Mouse (Mus musculus): ENCODE results near the gene Ralgapa2.
"Not testable (repeated sequence)": the region's sequence is repeated elsewhere in the genome, so short reads cannot be mapped to it uniquely, and the experiment has no call there.

The Ralgapa2 gene

GRCm38 (mm10) chr2:146498298-146498697 lies 13.8 kb downstream of the Ralgapa2 start:
- CTCF ChIA-PET = no interaction called here

GRCm38 (mm10) chr2:146496995-146497394 lies 15.1 kb downstream of the Ralgapa2 start:
- CTCF ChIA-PET = no interaction called here

GRCm38 (mm10) chr2:146495781-146496180 lies 16.4 kb downstream of the Ralgapa2 start:
- CTCF ChIA-PET = no interaction called here

- CTCF ChIA-PET = no interaction called here
These were observed 18.7 kb downstream of the Ralgapa2 start for GRCm38 (mm10) chr2:146493354-146493946.

GRCm38 (mm10) chr2:146491830-146492610 lies 20.1 kb downstream of the Ralgapa2 start:
- CTCF ChIA-PET = interaction anchor here (0.6 kb wide), 3 partner anchors 19 to 658 kb away, joined by 6 to 10 read pairs (median 8); no protein-coding TSS in a partner anchor

GRCm38 (mm10) chr2:146490926-146491325 lies 21.2 kb downstream of the Ralgapa2 start:
- CTCF ChIA-PET = no interaction called here

GRCm38 (mm10) chr2:146488291-146488690 lies 23.9 kb downstream of the Ralgapa2 start:
- CTCF ChIA-PET = interaction anchor here (0.5 kb wide), 1 partner anchor 85 kb away, joined by 4 read pairs; no protein-coding TSS in a partner anchor

- CTCF ChIA-PET = interaction anchor here (0.6 kb wide), 1 partner anchor 65 kb away, joined by 5 read pairs; no protein-coding TSS in a partner anchor
These were observed 29.3 kb downstream of the Ralgapa2 start for GRCm38 (mm10) chr2:146482859-146483258.

GRCm38 (mm10) chr2:146477491-146477890 lies 34.7 kb downstream of the Ralgapa2 start:
- CTCF ChIA-PET = no interaction called here

- CTCF ChIA-PET = no interaction called here
These were observed 35.6 kb downstream of the Ralgapa2 start for GRCm38 (mm10) chr2:146476428-146476972.

GRCm38 (mm10) chr2:146476001-146476400 lies 36.1 kb downstream of the Ralgapa2 start:
- CTCF ChIA-PET = no interaction called here

GRCm38 (mm10) chr2:146470947-146471346 lies 41.2 kb downstream of the Ralgapa2 start:
- CTCF ChIA-PET = no interaction called here

- CTCF ChIA-PET = no interaction called here
These were observed 42.3 kb downstream of the Ralgapa2 start for GRCm38 (mm10) chr2:146469707-146470420.

GRCm38 (mm10) chr2:146468898-146469297 lies 43.2 kb downstream of the Ralgapa2 start:
- CTCF ChIA-PET = no interaction called here

- CTCF ChIA-PET = no interaction called here
These were observed 44.1 kb downstream of the Ralgapa2 start for GRCm38 (mm10) chr2:146468016-146468415.

GRCm38 (mm10) chr2:146466811-146467210 lies 45.3 kb downstream of the Ralgapa2 start:
- CTCF ChIA-PET = not testable (repeated sequence)

- CTCF ChIA-PET = no interaction called here
These were observed 54.6 kb downstream of the Ralgapa2 start for GRCm38 (mm10) chr2:146457494-146457893.

- CTCF ChIA-PET = no interaction called here
These were observed 55.5 kb downstream of the Ralgapa2 start for GRCm38 (mm10) chr2:146456612-146457011.

- CTCF ChIA-PET = no interaction called here
These were observed 56.1 kb downstream of the Ralgapa2 start for GRCm38 (mm10) chr2:146456062-146456461.

- CTCF ChIA-PET = no interaction called here
These were observed 68.1 kb downstream of the Ralgapa2 start for GRCm38 (mm10) chr2:146444009-146444408.

GRCm38 (mm10) chr2:146443291-146443875 lies 68.8 kb downstream of the Ralgapa2 start:
- CTCF ChIA-PET = no interaction called here

- CTCF ChIA-PET = no interaction called here
These were observed 70.4 kb downstream of the Ralgapa2 start for GRCm38 (mm10) chr2:146441711-146442110.
